Mouse (Mus musculus): Measurements from ENCODE around the gene A1cf.

DNA sequence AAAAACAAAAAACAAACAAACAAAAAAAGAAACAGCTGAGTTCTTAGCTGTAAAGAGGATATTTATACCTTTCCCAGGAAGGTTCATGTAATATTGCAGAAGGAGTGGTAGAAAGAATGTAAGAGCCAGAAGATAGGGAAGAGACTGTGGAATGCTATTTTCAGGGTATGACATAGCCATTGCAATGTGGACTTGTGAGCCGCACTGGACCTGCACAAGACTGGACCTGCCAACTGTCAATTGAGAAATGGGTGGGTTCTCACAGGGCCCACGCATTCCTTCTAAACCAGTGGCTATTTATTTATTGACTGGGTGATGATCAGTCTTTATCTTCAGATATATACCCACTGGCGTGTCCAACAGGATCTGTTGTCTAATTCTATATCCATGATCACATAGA is 128.4 kb downstream of the A1cf start:
- TF ChIP-seq CTCF (conservative IDR thresholded peaks at IDR 0.05; ENCODE audit: low read length): no peak
- TF ChIP-seq POU5F1 (IDR thresholded peaks at IDR 0.05; ENCODE audit: borderline replicate concordance, low read length): no peak

Data from E14TG2a.4 (cell line).